Mouse (Mus musculus): ENCODE data around the gene Pfkfb4. TPM values are rescaled to one million over a fixed set of nuclear protein-coding genes. Genes with fewer than 3 reads are reported as not detected.

The Pfkfb4 gene
- polyA plus RNA-seq, 1 experiment = not detected

GRCm38 (mm10) chr9:108963577-108963976 is 28.0 kb upstream of the Pfkfb4 start:
- no peak overlapping the region for H3K4me3 ChIP-seq (ENCODE audit: insufficient read depth, low read depth, low read length)
- no peaks in the 10 kb centered on the region for H3K4me1 ChIP-seq (ENCODE audit: control insufficient read depth, insufficient read depth, low read length)
- no peak overlapping the region for H3K27ac ChIP-seq (ENCODE audit: insufficient read depth, low read depth, low read length)
- 81% methylated on average over 3 of the region's 3 CpGs for WGBS
- TF ChIP-seq CTCF (IDR thresholded peaks at IDR 0.05; ENCODE audit: insufficient read depth, low read depth, low read length) (no peak), POLR2A (IDR thresholded peaks at IDR 0.05; ENCODE audit: insufficient read depth, low read depth, low read length) (no peak)

GRCm38 (mm10) chr9:108964338-108964737 is 27.2 kb upstream of the Pfkfb4 start:
- TF ChIP-seq POLR2A (IDR thresholded peaks at IDR 0.05; ENCODE audit: insufficient read depth, low read depth, low read length) = no peak
- TF ChIP-seq CTCF (IDR thresholded peaks at IDR 0.05; ENCODE audit: insufficient read depth, low read depth, low read length) = no peak
- Histone ChIP-seq H3K27ac (ENCODE audit: insufficient read depth, low read depth, low read length) (no peak overlapping the region), H3K4me3 (ENCODE audit: insufficient read depth, low read depth, low read length) (no peak overlapping the region), H3K4me1 (ENCODE audit: control insufficient read depth, insufficient read depth, low read length) (no peaks in the 10 kb centered on the region)
- WGBS = 82% methylated on average over 6 of the region's 6 CpGs

DNA sequence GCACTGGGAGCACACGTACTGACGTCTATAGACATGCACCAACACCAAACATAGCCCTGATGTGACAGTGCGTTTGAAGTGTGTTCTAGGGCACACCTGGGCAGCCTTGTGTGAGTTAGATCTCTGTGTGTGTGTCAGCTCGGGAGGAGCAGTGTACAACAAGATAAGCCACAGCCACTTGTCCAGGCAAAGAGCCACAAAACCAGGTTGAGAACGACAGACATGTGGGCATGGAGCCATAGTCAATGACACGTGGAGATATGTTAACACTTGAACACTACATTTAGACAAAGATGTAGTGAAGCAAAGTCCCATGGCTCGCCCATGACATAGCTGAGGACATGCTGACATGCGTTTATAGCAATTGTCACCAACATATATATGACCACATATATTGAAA is 21.0 kb upstream of the Pfkfb4 start:
- Histone ChIP-seq H3K4me1 (ENCODE audit: control insufficient read depth, insufficient read depth, low read length) (no peaks in the 10 kb centered on the region), H3K27ac (ENCODE audit: insufficient read depth, low read depth, low read length) (no peak overlapping the region), H3K4me3 (ENCODE audit: insufficient read depth, low read depth, low read length) (no peak overlapping the region)
- no peak for TF ChIP-seq CTCF (IDR thresholded peaks at IDR 0.05; ENCODE audit: insufficient read depth, low read depth, low read length)
- no peak for TF ChIP-seq POLR2A (IDR thresholded peaks at IDR 0.05; ENCODE audit: insufficient read depth, low read depth, low read length)
- WGBS = 82% methylated on average over 8 of the region's 8 CpGs

GRCm38 (mm10) chr9:108976483-108976882 is 15.1 kb upstream of the Pfkfb4 start:
- no peak overlapping the region for H3K27ac ChIP-seq (ENCODE audit: insufficient read depth, low read depth, low read length)

GRCm38 (mm10) chr9:108977966-108978365 is 13.6 kb upstream of the Pfkfb4 start:
- TF ChIP-seq POLR2A (IDR thresholded peaks at IDR 0.05; ENCODE audit: insufficient read depth, low read depth, low read length) (no peak), CTCF (IDR thresholded peaks at IDR 0.05; ENCODE audit: insufficient read depth, low read depth, low read length) (no peak)
- WGBS = 82% methylated on average over 7 of the region's 7 CpGs
- no peak overlapping the region for H3K27ac ChIP-seq (ENCODE audit: insufficient read depth, low read depth, low read length)
- peaks cover 9% of the 10 kb centered on the region; the same call in 1 of the 2 replicates for H3K4me1 ChIP-seq (ENCODE audit: control insufficient read depth, insufficient read depth, low read length)
- no peak overlapping the region for H3K4me3 ChIP-seq (ENCODE audit: insufficient read depth, low read depth, low read length)

More at GRCm38 (mm10) chr9:108976483-108976882, 15.1 kb upstream of the Pfkfb4 start:
- Histone ChIP-seq H3K4me3 (ENCODE audit: insufficient read depth, low read depth, low read length) (no peak overlapping the region), H3K4me1 (ENCODE audit: control insufficient read depth, insufficient read depth, low read length) (no peaks in the 10 kb centered on the region)
- 88% methylated on average over 9 of the region's 9 CpGs for WGBS
- TF ChIP-seq POLR2A (IDR thresholded peaks at IDR 0.05; ENCODE audit: insufficient read depth, low read depth, low read length) = no peak
- no peak for TF ChIP-seq CTCF (IDR thresholded peaks at IDR 0.05; ENCODE audit: insufficient read depth, low read depth, low read length)

GRCm38 (mm10) chr9:108982498-108982897 is 9.1 kb upstream of the Pfkfb4 start:
- Histone ChIP-seq H3K27ac (ENCODE audit: insufficient read depth, low read depth, low read length) (no peak overlapping the region), H3K4me3 (ENCODE audit: insufficient read depth, low read depth, low read length) (no peak overlapping the region), H3K4me1 (ENCODE audit: control insufficient read depth, insufficient read depth, low read length) (peaks cover 12% of the 10 kb centered on the region; the same call in 1 of the 2 replicates)
- WGBS = 75% methylated on average over 8 of the region's 8 CpGs
- TF ChIP-seq CTCF (IDR thresholded peaks at IDR 0.05; ENCODE audit: insufficient read depth, low read depth, low read length) = no peak
- no peak for TF ChIP-seq POLR2A (IDR thresholded peaks at IDR 0.05; ENCODE audit: insufficient read depth, low read depth, low read length)

DNA sequence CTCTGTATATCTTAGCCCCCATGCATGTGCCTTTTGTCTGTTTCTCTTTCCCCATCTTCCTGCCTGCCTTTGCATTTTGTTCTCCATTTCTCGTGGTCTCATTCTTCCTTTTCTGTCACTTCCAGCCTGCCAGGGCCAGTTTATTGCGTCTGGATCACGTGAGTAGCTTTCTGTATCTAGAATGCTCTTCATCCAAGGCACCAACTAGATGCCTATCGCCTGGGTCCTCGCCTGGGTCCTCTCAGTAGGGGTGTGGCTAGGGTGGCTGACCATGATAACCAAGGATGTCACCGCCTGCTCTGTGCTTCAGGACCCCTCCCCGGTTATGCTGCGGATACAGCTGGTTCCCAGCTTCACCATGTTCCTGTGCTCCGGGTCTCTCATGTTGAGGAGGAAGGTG is 8.4 kb upstream of the Pfkfb4 start:
- TF ChIP-seq POLR2A (IDR thresholded peaks at IDR 0.05; ENCODE audit: insufficient read depth, low read depth, low read length) = no peak
- no peak for TF ChIP-seq CTCF (IDR thresholded peaks at IDR 0.05; ENCODE audit: insufficient read depth, low read depth, low read length)
- no peak overlapping the region for H3K27ac ChIP-seq (ENCODE audit: insufficient read depth, low read depth, low read length)
- H3K4me1 ChIP-seq (ENCODE audit: control insufficient read depth, insufficient read depth, low read length) = peaks cover 18% of the 10 kb centered on the region; the same call in 1 of the 2 replicates
- WGBS = 84% methylated on average over 9 of the region's 9 CpGs
- no peak overlapping the region for H3K4me3 ChIP-seq (ENCODE audit: insufficient read depth, low read depth, low read length)

DNA sequence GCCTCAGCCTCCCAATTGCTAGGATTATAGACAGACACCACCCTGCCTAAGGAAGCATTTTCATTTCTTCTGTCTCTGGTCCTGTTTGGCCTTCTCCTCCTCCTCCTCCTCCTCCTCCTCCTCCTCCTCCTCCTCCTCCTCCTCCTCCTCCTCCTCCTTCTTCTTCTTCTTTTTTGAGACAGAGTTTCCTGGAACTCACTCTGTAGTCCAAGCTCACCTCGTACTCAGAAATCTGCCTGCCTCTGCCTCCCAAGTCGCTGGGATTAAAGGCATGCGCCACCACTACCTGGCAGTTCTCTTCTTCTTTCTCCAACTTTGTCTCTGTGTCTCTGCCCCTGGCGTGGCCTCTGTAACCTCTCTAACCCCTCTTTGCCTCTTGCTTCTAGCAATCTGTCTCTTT is 5.9 kb upstream of the Pfkfb4 start, which contains the start of gene Ucn2:
TSS of gene Ucn2 (plus strand) at position 301 of the 400 bp plus-strand sequence.
- Histone ChIP-seq H3K4me3 (ENCODE audit: insufficient read depth, low read depth, low read length) (no peak within 1 kb of the TSS), H3K4me1 (ENCODE audit: control insufficient read depth, insufficient read depth, low read length) (peaks cover 18% of the 10 kb centered on the region; the same call in 1 of the 2 replicates), H3K27ac (ENCODE audit: insufficient read depth, low read depth, low read length) (no peak within 1 kb of the TSS)
- TF ChIP-seq POLR2A (IDR thresholded peaks at IDR 0.05; ENCODE audit: insufficient read depth, low read depth, low read length) (no peak), CTCF (IDR thresholded peaks at IDR 0.05; ENCODE audit: insufficient read depth, low read depth, low read length) (no peak)
- 100% methylated on average over 4 of the region's 4 CpGs for WGBS

GRCm38 (mm10) chr9:108987704-108988350 is 3.8 kb upstream of the Pfkfb4 start:
- 28% methylated on average over 14 of the region's 15 CpGs for WGBS
- H3K4me1 ChIP-seq (ENCODE audit: control insufficient read depth, insufficient read depth, low read length) = peaks cover 19% of the 10 kb centered on the region
- no peak overlapping the region for H3K27ac ChIP-seq (ENCODE audit: insufficient read depth, low read depth, low read length)
- H3K4me3 ChIP-seq (ENCODE audit: insufficient read depth, low read depth, low read length) = no peak overlapping the region
- TF ChIP-seq POLR2A (IDR thresholded peaks at IDR 0.05; ENCODE audit: insufficient read depth, low read depth, low read length) = no peak
- TF ChIP-seq CTCF (IDR thresholded peaks at IDR 0.05; ENCODE audit: insufficient read depth, low read depth, low read length) = no peak

Data from olfactory bulb, adult 2 months (tissue).